Mouse (Mus musculus) mesoderm, embryonic 11.5 days (tissue): Measurements from ENCODE around the gene Lrrc39.

Source experiments
- DNase-seq: peaks from one replicate; pipeline ENCODE4 v3.0.0-alpha.2; 2012; ENCODE audit warnings: low read depth, low spot score

Gene Lrrc39

DNA sequence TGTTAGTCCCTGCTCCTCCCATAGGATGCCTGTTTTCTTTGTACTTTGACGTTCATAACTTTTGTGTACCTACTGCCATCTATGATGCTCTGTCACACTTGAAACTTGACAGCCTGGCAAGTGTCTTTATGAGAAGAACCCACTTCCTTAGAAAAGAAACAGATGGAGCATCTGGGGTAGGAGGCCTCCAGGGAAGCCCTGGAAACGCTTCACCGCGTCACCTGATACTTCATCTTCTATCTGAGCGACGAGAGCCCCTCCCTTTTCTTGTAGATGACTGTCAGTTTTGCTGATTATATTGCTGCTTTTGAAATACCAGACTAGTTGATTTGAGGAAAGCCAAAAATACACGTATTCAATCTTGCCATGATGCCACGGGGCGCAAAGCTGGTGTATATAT, 41.8 kb downstream of the Lrrc39 start:
- no peak for DNase-seq

GRCm38 (mm10) chr3:116614295-116614892, 51.6 kb downstream of the Lrrc39 start, which contains the start of gene Trmt13:
Gene Trmt13 (minus strand): TSS chr3:116614587.
- no peak for DNase-seq

DNA sequence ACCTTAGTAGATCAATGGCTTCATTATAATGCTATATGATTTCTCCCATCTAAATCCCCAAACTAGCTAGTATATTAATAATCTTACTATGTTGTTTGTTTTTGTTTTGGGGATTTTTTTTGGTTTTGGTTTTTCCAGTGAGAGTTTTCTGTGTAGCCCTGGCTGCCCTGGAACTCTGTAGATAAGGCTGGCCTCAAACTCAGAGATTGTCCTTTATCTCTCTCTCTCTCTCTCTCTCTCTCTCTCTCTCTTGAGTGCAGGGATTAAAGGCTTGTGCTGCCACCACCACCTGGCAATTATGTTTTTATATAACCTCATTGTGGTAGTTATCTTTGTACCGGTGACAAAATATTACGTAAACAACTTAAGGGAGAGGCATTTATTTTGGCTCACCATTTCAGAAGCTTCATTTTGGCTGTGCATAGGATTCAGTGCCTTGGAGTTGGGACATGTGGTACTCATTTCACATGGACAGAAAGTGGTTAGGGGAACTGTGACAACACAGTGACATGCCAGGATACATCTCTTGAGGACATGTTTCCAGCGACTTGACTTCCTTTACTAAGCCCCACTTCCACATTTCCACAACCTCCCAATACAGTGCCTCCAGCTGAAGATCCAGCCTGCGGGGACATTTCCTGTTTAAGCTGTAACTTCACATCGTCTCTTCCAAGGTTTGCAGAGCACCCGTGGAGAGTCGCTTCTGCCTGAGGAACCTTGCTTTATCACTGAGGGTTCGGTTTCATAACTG, 52.7 kb downstream of the Lrrc39 start:
- DNase-seq, result no peak

DNA sequence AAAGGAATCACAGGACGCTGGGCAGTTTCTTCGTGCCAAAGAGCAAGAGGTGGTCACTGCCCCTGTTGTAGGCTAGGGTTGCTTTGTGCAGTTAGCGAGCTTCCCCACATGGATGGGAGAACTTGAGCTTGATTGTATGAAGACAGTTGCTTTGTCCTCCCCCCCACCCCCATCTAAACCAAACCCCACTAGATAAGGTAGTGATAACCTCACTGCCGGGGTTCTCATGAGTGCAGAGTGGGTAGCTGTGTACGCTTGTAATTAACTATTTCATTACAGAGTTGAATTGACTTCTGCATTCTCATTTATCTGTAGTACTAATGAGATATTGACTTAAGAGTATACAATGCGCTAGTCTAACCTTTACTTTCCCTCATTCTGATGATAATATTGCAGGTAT, 56.1 kb downstream of the Lrrc39 start:
- no peak for DNase-seq

- no peak for DNase-seq
Measured at GRCm38 (mm10) chr3:116620636-116621370, 58.0 kb downstream of the Lrrc39 start.

GRCm38 (mm10) chr3:116622641-116623040, 59.9 kb downstream of the Lrrc39 start:
- no peak for DNase-seq

- DNase-seq, result no peak
Measured at GRCm38 (mm10) chr3:116631459-116631858, 68.7 kb downstream of the Lrrc39 start.
